Mouse (Mus musculus) lung, postnatal 36 days (tissue): ENCODE measurements around the gene Wbp2.
"Not testable (repeated sequence)": the region's sequence is repeated elsewhere in the genome, so short reads cannot be mapped to it uniquely, and the experiment has no call there.

ENCODE experiments used
- DNase-seq: peaks from one replicate; pipeline ENCODE4 v3.0.0; 2022; ENCODE audit warnings: mixed read lengths

Gene Wbp2

GRCm38 (mm10) chr11:116086258-116087193 is at the start of gene Wbp2:
Gene Wbp2 (minus strand): TSS chr11:116086995.
- DNase-seq = peak; percentile 100

GRCm38 (mm10) chr11:116134171-116134570 is 47.4 kb upstream of the Wbp2 start:
- no peak for DNase-seq

- DNase-seq = no peak
Observed at GRCm38 (mm10) chr11:116133497-116133896, 46.7 kb upstream of the Wbp2 start.

- DNase-seq = no peak
Observed at GRCm38 (mm10) chr11:116132366-116133333, 45.9 kb upstream of the Wbp2 start.

GRCm38 (mm10) chr11:116131349-116132170 is 44.8 kb upstream of the Wbp2 start:
- no peak for DNase-seq

GRCm38 (mm10) chr11:116130488-116131205 is 43.9 kb upstream of the Wbp2 start, which contains the start of gene Trim65:
Gene Trim65 (minus strand): TSS chr11:116131128.
- peak; percentile 97 for DNase-seq

- DNase-seq = no peak
Observed at GRCm38 (mm10) chr11:116129993-116130487, 43.2 kb upstream of the Wbp2 start.

GRCm38 (mm10) chr11:116129091-116129790 is 42.4 kb upstream of the Wbp2 start:
- DNase-seq = no peak

GRCm38 (mm10) chr11:116127986-116128385 is 41.2 kb upstream of the Wbp2 start:
- no peak for DNase-seq

GRCm38 (mm10) chr11:116127156-116127980 is 40.6 kb upstream of the Wbp2 start, which contains the start of gene Trim47:
Gene Trim47 (minus strand): TSS chr11:116127210.
- peak; percentile 86 for DNase-seq

GRCm38 (mm10) chr11:116126261-116126660 is 39.5 kb upstream of the Wbp2 start:
- no peak for DNase-seq

GRCm38 (mm10) chr11:116121731-116122245 is 35.0 kb upstream of the Wbp2 start:
- not testable (repeated sequence) for DNase-seq

GRCm38 (mm10) chr11:116117819-116118218 is 31.0 kb upstream of the Wbp2 start:
- peak; percentile 43 for DNase-seq

GRCm38 (mm10) chr11:116117241-116117640 is 30.4 kb upstream of the Wbp2 start:
- no peak for DNase-seq

GRCm38 (mm10) chr11:116111611-116112203 is 24.9 kb upstream of the Wbp2 start:
- peak; percentile 35 for DNase-seq

- no peak for DNase-seq
Observed at GRCm38 (mm10) chr11:116111067-116111466, 24.3 kb upstream of the Wbp2 start.

GRCm38 (mm10) chr11:116110540-116110939 is 23.7 kb upstream of the Wbp2 start:
- DNase-seq = peak; percentile 74

- DNase-seq = peak; percentile 79
Observed at GRCm38 (mm10) chr11:116110131-116110530, 23.3 kb upstream of the Wbp2 start.
